Mouse (Mus musculus) adrenal gland, postnatal 36 days (tissue): ENCODE data around the gene Flt3. TPM values are rescaled to one million over a fixed set of nuclear protein-coding genes. Genes with fewer than 3 reads are reported as not detected.
A peak's percentile ranks its signal among the peaks of the same experiment; 100 is the strongest.

Source experiments
- DNase-seq, 2 experiments: peaks; one replicate each; pipeline ENCODE4 v3.0.0; 2021; ENCODE audit warnings: mixed read lengths in 1 of 2
- total RNA-seq, 2 experiments: library from RNA; stranded (reverse); gene quantifications; 2 replicates each; pipeline ENCODE4 v1.2.3; 2021

Flt3 gene
- total RNA-seq, 2 experiments from 2014 or later, result 0.43 TPM; not detected in 1

- no peak for DNase-seq
Observed at GRCm38 (mm10) chr5:147354161-147354780, 46.0 kb downstream of the Flt3 start.

GRCm38 (mm10) chr5:147351931-147352330 is 48.4 kb downstream of the Flt3 start:
- DNase-seq, result no peak

- DNase-seq, result no peak
Observed at GRCm38 (mm10) chr5:147345981-147346380, 54.3 kb downstream of the Flt3 start.

- no peak for DNase-seq
Observed at GRCm38 (mm10) chr5:147343904-147344303, 56.4 kb downstream of the Flt3 start.

GRCm38 (mm10) chr5:147342901-147343300 is 57.4 kb downstream of the Flt3 start:
- DNase-seq, result no peak

- no peak for DNase-seq
Observed at GRCm38 (mm10) chr5:147340741-147341414, 59.4 kb downstream of the Flt3 start.

- no peak for DNase-seq
Observed at GRCm38 (mm10) chr5:147339560-147339959, 60.7 kb downstream of the Flt3 start.

GRCm38 (mm10) chr5:147338967-147339366 is 61.3 kb downstream of the Flt3 start:
- DNase-seq, result no peak

- DNase-seq, result no peak
Observed at GRCm38 (mm10) chr5:147332711-147333110, 67.6 kb downstream of the Flt3 start.

- DNase-seq, result peak; percentile 38 to 45
Observed at GRCm38 (mm10) chr5:147331547-147331946, 68.7 kb downstream of the Flt3 start.

- DNase-seq, result no peak
Observed at GRCm38 (mm10) chr5:147329946-147330345, 70.3 kb downstream of the Flt3 start.

GRCm38 (mm10) chr5:147327636-147328035 is 72.7 kb downstream of the Flt3 start:
- DNase-seq, result no peak

- DNase-seq, result no peak
Observed at GRCm38 (mm10) chr5:147325931-147326330, 74.4 kb downstream of the Flt3 start.

GRCm38 (mm10) chr5:147323237-147323917 is 76.9 kb downstream of the Flt3 start:
- DNase-seq, result peak; percentile 76 to 80

GRCm38 (mm10) chr5:147322183-147322582 is 78.1 kb downstream of the Flt3 start, which contains the start of gene Urad:
Gene Urad (minus strand): TSS chr5:147322440.
- no peak for DNase-seq

GRCm38 (mm10) chr5:147319653-147320052 is 80.6 kb downstream of the Flt3 start:
- DNase-seq, result peak in 1 of 2 experiments; percentile 38

GRCm38 (mm10) chr5:147317991-147318390 is 82.3 kb downstream of the Flt3 start:
- DNase-seq, result peak; percentile 7 to 30

GRCm38 (mm10) chr5:147317321-147317720 is 83.0 kb downstream of the Flt3 start:
- DNase-seq, result no peak

GRCm38 (mm10) chr5:147315432-147316075 is 84.7 kb downstream of the Flt3 start:
- no peak for DNase-seq

GRCm38 (mm10) chr5:147314646-147315431 is 85.5 kb downstream of the Flt3 start:
- peak; percentile 66 to 76 for DNase-seq

- DNase-seq, result no peak
Observed at GRCm38 (mm10) chr5:147312830-147313685, 87.2 kb downstream of the Flt3 start.
